Mouse (Mus musculus) left cerebral cortex, adult 18-20 months (tissue): ENCODE results near the gene Camkk1. TPM values are rescaled to one million over a fixed set of nuclear protein-coding genes. Genes with fewer than 3 reads are reported as not detected.

Source experiments
- DNase-seq, 2 experiments: peaks; one replicate each; pipeline ENCODE4 v3.0.0; 2021 to 2022; ENCODE audit warnings: low spot score in 2 of 2, mixed read lengths in 1 of 2
- total RNA-seq, 2 experiments: library from RNA; stranded (reverse); gene quantifications; 2 replicates each; pipeline ENCODE4 v1.2.3; 2021

The Camkk1 gene
- total RNA-seq, 2 experiments from 2014 or later: 108 to 123 TPM

DNA sequence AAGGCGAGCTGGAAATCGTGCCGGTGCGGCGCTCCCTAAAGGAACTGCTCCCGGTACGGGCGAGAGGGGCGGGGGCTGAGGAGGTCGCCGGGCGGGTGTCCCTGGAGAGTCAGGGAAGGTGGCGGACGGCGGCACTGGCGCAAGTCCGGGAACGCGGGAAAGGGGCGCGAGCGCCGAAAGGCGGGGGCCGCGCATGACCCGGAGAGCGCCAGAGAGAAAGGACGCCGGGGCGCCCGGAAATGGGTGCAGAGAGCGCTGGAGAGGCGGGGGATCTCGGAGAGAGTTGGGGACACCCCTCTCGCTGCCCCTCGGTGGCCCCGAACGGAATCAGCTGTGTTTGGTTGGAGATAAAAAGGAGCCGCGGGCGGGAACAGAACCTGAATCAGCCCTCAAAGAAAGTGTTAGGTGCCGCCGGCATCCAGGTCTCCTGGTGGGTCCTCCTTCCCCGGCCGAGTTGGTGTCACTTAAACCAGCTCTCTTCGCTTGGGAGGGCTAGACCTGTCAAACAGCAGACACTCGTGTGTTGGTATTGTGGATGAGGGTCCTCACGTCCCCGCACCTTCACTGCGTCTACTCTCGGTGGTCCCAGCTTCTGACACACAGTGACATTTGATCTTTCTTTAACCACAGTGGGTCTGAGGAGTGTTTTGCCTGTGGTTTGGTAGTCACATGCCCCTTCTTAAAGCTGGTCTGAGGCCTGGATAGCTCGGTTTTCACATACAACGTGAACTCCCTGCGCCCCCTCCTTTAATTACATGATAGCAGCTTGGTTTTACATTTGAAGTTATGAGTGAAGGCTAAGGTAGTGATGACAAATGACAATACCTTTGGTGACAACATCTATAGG lies 29.4 kb downstream of the Camkk1 start:
- DNase-seq: no peak

DNA sequence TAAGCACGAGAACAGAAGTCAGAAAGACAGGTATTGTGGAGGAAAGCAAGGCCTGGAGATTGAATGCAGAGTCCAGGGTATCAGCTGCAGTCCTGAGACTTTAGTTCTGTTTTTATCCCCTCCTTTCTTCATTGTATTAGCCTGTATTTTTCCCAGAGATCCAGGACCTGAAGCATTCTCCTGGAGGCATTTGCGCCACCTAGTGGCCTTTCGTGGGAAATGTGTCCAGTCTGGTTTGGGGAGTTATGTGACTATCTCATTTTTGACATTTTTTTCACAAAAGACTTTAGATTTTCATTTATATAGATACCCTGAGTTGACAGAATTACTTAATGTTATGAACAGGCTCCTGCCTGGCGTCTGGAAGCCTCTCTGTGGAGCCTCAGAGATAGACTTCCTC lies 30.5 kb downstream of the Camkk1 start:
- DNase-seq: peak; percentile 72 to 82

DNA sequence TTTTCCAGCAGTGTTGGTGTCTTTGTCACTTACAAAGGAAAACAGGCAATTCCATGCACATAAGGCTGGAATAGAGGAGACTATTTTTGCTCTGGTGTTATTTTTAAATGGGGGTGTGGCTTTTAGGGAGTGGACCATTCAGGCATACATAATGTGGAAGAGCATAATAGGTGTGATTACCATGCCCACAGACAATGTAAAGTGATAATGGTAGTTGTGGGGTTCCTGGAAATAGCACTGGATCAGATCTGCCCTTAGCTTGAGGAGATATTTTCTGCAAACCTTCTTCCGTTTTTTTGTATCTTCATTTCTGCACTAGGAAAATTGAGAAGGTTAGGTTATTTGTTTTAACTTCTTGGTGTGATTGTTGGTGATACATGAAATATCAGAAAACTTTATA lies 34.0 kb downstream of the Camkk1 start:
- DNase-seq: no peak

DNA sequence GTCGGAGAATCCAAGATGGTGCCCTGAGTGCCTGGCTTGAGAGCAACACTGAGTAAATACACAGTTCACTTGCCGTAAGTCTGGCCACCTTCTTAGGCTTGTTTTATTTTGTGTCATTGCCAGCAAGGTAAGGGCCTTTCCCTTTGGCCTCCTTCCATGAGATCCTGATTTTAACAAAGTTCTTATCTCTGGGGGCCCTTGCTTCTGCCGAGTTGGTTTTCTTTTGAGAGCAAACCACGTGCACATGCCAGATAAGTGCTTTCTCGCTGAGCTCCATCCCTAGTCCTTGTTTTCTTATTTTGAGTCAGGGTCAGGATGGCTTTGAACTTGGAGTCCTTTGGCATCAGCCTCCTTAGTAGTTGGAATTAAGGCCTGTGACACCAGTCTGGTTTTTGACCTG lies 38.9 kb downstream of the Camkk1 start:
- no peak for DNase-seq

DNA sequence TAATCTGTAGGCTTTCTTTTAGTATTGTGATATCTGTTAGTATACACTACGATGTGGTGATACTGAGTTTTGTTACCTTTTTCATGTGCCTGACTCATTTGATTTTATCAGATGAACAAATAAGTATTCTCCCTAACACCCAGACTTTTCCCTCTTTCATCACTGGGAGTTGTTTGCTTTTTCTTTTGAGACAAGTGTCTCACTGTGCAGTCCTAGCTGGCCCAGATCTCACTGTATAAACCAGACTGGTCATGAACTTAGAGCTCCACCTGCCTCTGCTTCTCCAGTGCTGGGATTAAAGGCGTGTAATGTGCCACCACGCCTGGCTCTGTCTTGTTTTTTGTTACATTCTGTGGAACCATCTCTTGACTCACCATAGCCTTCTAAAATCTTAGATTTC lies 40.8 kb downstream of the Camkk1 start:
- no peak for DNase-seq

DNA sequence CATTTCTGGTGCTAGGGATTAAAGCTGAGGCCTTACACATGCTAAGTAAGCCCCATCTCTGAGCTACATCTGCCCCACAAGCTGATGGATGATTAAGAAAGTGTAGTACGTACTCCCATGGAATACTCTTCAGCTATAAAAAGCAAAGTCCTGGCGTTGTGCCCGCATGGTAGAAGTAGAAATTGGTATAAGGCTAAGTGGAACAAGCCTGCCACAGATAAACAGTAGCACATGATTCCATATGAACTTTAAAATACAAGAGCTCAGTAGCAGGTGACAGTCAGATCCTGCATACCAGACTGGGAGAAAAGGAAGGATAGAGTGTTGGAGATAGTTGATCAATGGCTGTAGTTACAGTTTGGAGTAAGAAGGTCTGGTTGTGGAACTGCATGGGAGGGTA lies 42.6 kb downstream of the Camkk1 start:
- DNase-seq: no peak

DNA sequence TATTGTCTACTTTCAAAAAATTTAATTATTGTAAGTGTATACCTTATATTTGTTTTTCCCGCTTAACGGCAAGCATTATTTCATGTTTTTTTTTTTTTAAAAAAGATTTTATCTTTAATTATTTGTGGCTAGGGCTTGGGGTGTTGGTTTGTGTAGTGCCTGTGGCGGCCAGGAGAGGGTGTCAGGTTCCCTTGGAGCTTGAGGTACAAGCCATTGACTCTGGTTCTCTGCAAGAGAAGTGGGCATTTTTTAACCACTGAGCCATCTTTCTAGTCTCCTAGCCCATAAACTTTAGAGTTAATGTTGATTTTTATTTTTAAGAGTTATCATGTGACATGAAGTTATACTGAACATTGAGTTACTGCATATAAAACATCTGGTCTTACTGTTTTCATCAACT lies 53.0 kb downstream of the Camkk1 start:
- peak; percentile 47 to 58 for DNase-seq

DNA sequence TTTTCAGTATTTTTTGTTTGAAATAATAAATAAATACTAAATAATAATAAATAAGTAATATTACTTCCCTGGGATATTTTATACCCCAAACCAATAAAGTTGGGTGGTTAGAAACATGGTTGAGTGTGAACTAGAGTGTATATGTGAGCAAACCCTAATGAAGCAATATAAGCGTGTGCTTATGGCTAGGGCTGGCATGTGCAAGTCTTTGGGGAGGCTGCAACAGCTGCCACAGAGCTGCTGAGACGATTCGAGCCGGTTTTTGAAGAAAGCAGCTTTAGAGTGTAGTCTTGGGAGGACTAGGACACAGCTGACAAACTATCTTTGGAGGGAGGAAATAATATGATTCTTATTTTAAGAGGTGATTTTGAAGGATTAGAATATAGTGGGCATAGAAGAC lies 57.5 kb downstream of the Camkk1 start:
- DNase-seq: no peak

DNA sequence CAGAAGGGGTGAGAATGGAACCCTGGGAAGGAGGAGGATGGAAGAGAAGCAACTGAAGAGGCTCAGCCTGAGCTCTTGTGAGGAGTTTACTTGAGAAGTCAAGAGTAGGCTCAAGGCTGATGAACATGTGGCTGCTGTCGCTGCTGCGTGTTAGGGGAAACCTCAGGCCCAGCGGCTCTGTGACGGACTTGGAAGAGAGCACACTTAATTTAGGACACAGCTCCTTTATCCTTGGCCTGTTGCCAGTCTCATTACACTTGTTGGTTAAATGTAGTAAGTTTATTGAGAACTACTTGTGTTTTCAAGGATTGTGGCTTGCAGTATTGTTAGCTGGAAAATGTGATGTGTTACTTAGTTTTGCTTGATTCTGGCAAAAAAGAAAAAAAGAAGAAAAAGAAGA lies 57.9 kb downstream of the Camkk1 start:
- DNase-seq: no peak

DNA sequence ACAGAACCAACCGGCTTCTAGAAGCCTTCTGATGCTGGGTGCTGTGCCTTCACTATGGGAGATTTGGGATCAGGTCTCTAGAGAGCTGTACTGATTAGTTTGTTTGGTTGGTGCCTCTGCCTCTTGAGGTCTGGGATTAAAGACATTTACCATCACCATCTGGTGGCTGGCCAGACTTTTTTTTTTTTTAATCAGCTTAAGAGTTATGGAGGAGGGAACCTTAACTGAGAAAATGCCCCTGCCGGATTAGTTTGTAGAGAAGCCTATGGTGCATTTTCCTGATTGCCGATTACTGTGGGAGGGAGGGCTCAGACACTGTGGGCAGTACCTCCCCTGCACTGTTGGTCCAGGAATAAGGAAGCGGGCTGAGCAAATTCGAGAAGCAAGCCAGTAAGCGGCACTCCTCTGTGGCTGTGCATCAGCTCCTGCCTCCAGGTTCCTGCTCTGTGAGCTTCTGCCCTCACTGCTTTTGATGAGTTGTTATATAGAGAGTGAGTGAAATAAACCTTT lies 58.5 kb downstream of the Camkk1 start:
- DNase-seq: no peak

DNA sequence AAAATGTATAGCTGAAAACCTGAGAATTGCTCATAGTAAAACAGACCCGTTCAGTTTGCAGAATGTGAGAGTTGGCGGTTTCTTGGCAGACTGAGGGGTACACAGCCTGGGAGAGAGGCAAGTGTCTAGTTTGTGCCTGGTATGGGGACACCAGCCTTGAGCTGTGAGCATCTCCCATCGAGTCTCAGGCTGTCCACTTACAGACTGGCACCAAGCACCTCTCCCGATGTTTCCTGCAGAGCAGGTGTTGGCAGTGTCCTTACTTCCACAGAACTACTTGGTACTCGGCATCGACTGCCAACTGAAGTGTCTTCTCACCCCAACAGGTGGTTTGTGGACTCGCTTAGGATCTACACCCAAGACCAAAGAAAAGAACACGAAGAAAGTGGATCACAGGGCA lies 59.8 kb downstream of the Camkk1 start:
- no peak for DNase-seq

DNA sequence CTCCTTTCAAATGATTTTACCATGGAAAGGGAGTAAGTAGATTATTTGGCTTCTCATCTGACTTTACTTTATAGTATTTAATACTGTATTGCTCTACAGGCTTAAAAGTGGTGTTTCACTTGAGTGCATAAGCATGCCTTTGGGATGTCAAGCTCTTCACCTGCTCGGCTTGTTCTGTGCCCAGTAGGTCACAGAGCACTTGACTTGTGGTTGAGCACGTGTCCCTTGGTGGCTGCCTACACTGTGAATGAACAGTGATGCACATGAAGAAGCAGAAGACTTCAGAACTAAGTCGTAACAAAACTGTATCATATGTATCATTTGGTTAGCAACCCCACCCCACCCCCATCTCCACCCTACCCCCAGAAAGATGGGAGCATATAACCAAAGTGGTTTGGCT lies 61.5 kb downstream of the Camkk1 start:
- DNase-seq: no peak

DNA sequence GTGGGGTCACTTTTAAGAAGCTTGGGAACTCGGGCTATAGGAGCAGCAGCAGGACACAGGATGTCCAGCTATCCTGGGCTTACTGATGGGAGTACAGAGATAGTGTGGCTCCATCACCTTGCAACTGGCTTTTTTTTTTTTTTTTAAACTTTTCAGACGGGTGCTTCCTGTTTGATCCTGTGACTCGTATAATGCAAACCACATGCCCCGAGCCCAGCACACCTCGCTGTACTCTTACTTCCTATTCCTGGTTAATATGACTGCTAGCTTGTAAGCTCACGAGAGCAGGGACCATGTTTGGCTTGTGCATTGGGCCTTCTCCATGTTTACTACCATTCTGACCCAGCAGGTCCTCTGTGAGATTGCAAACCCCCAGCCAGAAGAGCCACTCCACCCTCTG lies 65.5 kb downstream of the Camkk1 start:
- DNase-seq: no peak

DNA sequence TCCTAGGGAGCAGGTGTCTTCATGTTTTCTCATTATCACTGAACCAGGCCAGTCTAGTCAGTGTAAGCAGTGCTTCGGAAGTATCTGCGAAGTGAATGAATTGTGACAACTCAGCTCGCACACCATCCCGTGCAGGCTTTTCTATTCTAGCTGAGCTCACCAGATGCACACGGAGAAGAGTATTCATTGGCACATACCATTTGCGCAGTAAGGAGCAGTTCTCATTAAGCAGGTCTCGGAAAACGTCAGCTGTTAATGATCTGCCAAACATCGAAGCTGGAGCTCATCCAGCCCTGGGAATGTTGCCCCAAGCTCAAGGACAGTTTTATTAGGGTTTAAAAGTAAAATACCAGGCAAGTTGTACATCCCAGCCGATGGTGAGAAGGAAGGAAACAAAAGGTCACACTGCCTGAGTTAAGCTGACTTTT lies 66.0 kb downstream of the Camkk1 start:
- DNase-seq: no peak

DNA sequence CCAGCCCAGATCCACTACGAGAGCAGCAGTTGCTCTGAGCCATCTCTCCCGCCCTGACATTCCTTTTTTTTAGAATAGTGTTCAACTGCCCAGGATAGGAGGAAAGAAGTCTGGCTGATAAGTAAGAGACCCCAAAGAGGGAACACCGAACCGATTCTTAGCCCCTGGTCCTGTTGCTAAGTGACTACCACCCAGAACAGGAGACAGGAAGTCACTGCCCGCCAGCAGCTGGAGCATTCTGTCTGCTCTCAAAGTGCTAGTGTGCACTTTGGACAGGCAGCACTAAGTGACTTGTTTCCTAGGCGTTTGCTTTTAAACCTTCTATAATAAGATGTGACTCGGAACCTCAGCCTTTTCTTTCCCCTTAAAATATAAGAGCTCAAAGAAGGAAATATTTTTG lies 66.6 kb downstream of the Camkk1 start:
- DNase-seq: no peak

DNA sequence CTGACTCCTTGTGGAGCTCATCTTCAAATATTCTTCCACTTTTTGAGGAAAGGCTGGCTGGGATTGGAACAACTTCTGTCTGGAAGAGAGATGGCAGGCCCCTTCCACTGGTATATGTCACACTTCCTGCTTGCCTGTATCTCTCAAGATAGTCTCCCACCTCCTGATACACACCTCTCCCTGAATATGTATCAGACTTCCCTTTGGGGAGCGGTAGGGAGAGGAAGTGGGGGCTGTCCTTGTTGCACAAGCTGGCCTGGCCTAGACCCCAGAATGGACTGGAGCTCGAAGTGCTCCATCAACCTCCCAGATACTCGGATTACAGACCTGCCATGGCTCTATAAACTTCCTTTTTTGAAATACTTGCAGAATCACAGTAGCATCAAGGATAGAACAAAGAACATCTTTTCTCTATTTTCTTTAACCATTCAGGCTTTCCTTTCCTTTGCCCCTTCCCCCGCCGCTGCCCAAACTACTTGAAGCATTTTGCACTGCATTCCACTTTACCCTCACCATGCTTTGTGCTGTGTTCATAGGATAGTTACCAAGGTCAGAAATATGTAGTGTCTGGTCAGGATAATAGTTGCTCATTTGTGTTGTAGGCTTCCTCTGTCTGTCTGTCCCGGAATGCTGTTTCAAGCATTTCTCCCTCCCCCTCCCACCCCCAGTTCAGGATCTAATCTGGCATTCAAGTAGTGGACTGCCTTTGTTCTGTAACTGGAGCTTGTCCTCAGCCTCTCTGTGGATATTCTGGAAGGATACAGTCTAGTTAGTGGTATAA lies 69.1 kb downstream of the Camkk1 start:
- no peak for DNase-seq

DNA sequence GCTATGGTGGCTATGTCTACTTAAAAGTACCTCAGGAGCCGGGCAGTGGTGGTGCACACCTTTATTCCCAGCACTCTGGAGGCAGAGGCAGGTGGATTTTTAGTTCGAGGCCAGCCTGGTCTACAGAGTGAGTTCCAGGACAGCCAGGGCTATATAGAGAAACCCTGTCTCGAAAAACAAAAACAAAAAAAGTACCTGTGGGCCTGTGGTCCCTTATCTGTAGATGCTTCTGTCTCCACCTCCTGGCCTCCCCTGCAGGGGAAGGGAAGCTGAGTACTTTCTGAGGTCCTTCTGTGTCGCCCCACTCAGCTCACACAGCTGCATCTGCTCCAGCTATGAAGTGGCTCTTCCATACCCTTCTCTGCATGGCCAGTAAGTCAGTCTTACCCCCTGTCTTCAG lies 71.5 kb downstream of the Camkk1 start, which contains the start of gene Itgae:
Gene Itgae, plus strand, starts transcription at position 301 of the 400 bp plus-strand sequence.
- DNase-seq: no peak

DNA sequence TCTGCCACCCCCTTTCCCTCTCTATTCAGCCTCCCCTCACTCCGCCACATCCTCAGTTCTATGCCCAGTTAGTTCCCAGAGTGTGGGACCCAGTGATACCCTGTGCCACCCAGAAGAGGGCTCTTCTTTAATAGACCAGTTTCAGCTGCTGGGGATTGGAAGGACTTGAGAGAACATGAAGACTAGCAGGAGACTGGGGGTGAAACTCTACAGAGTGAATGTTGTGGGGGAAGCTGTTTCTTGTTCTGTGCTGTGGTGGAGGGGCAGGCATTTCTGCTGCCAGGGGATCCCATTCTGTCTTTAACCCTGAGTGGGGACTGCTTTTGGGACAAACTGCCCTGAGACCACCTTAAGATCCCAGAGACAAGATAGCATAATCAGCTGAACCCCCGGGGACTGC lies 72.0 kb downstream of the Camkk1 start:
- DNase-seq: no peak
